8 mouse cellular contexts compared by ENCODE assay signal in the genomic region with DNA sequence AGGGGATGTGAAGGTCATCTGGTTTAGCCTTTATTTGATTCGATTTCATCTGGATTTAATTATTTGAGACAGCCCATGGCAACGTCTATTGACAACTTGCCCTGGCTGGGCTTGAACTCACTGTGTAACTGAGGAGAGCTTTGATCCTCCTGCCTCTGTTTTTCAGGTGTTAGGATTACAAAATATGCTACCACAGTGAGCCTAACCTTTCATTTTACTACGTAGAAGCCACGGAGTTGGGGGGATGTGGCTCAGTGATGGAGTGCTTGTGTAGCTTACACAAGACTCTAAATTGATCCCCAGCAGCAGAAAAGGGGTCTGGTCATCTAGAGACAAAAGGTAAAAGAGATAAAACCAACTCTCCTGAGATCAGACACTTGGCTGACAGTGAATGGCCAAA. TPM values are rescaled to one million over a fixed set of nuclear protein-coding genes. Genes with fewer than 3 reads are reported as not detected.
DNase-seq lines count a peak whose midpoint lies in the region; ATAC-seq lines count a peak whose summit lies in the region.

No protein-coding gene starts in this region.

- H3K27me3 ChIP-seq in erythroblast, embryonic 14.5 days (ENCODE audit: control insufficient read depth) = peaks cover 76% of the 10 kb centered on the region
- peaks cover 30% of the 10 kb centered on the region for H3K27me3 ChIP-seq in hindbrain, embryonic 13.5 days
- peaks cover 49% of the 10 kb centered on the region for H3K27me3 ChIP-seq in midbrain, embryonic 10.5 days (ENCODE audit: low read depth, poor library complexity, severe bottlenecking)

- no peaks in the 10 kb centered on the region for H3K36me3 ChIP-seq in erythroblast, embryonic 14.5 days (ENCODE audit: control insufficient read depth)
- no peaks in the 10 kb centered on the region for H3K36me3 ChIP-seq in hindbrain, embryonic 13.5 days
- H3K36me3 ChIP-seq in midbrain, embryonic 10.5 days = no peaks in the 10 kb centered on the region

- peak overlapping the region; percentile 75; the same call in 1 of the 2 replicates for H3K9ac ChIP-seq in hindbrain, embryonic 13.5 days

- no peak for ATAC-seq in erythroblast, adult 5-6 weeks (replicated peaks; ENCODE audit: low FRiP score, poor library complexity, severe bottlenecking)
- ATAC-seq in hindbrain, embryonic 13.5 days (ENCODE audit: low FRiP score) = no peak

- H3K27ac ChIP-seq in hindbrain, embryonic 13.5 days = no peak overlapping the region
- H3K27ac ChIP-seq in midbrain, embryonic 10.5 days (replicated peaks) = no peak overlapping the region

- H3K4me2 ChIP-seq in hindbrain, embryonic 13.5 days = peak overlapping the region; percentile 87

- no peaks in the 10 kb centered on the region for H3K9me3 ChIP-seq in erythroblast, embryonic 14.5 days (ENCODE audit: control insufficient read depth, low read length)
- H3K9me3 ChIP-seq in hindbrain, embryonic 13.5 days = no peaks in the 10 kb centered on the region
- no peaks in the 10 kb centered on the region for H3K9me3 ChIP-seq in midbrain, embryonic 10.5 days (replicated peaks)

- DNase-seq in B cell, adult 2 months = peak; percentile 6 to 14
- no peak for DNase-seq in midbrain, embryonic 10.5 days (ENCODE audit: low spot score)
- DNase-seq in urinary bladder, postnatal 10 days (ENCODE audit: low spot score) = no peak
- no peak for DNase-seq in thymus, postnatal 14 days
- no peak for DNase-seq in layer of hippocampus, adult 11-12 months (ENCODE audit: low spot score)

- WGBS in hindbrain, embryonic 13.5 days = 51% methylated on average over 4 of the region's 4 CpGs
- 47% methylated on average over 4 of the region's 4 CpGs for WGBS in midbrain, embryonic 10.5 days

- H3K4me1 ChIP-seq in erythroblast, embryonic 14.5 days (ENCODE audit: control insufficient read depth) = peaks cover 21% of the 10 kb centered on the region
- peaks cover 14% of the 10 kb centered on the region for H3K4me1 ChIP-seq in hindbrain, embryonic 13.5 days (replicated peaks)
- peaks cover 13% of the 10 kb centered on the region for H3K4me1 ChIP-seq in midbrain, embryonic 10.5 days

- peak overlapping the region; percentile 84 for H3K4me3 ChIP-seq in erythroblast, embryonic 14.5 days (replicated peaks)
- H3K4me3 ChIP-seq in hindbrain, embryonic 13.5 days = peak overlapping the region; percentile 69
- H3K4me3 ChIP-seq in midbrain, embryonic 10.5 days = 0 out of 2 replicates have a peak overlapping the region, but pooled peaks have one; percentile 77

RNA-seq across cellular contexts. Expression of a gene that starts 1.1 kb away (rescaled TPM):
- polyA plus RNA-seq in erythroblast, embryonic 14.5 days (2012) = 0.02 TPM in 2 replicates
- total RNA-seq in erythroblast, adult 5-6 weeks (2015; ENCODE audit: low replicate concordance) = 0.19 and 1.9 TPM in 2 replicates
- total RNA-seq in erythroblast, adult 5-6 weeks (2017; ENCODE audit: low replicate concordance) = 0.77 and 2.6 TPM in 2 replicates
- 2.6 and 2.8 TPM in 2 replicates for polyA plus RNA-seq in hindbrain, embryonic 13.5 days (2015; fragmentation: Nextera tagmentation; extraction: Ambion mirVana)
- polyA plus RNA-seq in midbrain, embryonic 10.5 days (2016; fragmentation: Nextera tagmentation; extraction: Ambion mirVana) = 0.65 TPM in 2 replicates

Comparison
In these comparisons a context has a peak if more than half of its experiments do, and no peak if none do; other contexts are left out.
1. DNase-seq: peak in B cell, adult 2 months (2 of 2); none in midbrain, embryonic 10.5 days (single experiment), urinary bladder, postnatal 10 days (single experiment), thymus, postnatal 14 days (single experiment) and layer of hippocampus, adult 11-12 months (single experiment).
2. Peak in every context shown above with its lines, with median percentiles within 50 percentile points of each other: H3K4me3 ChIP-seq.